Mouse (Mus musculus): Measurements from ENCODE around the gene Tifa. TPM values are rescaled to one million over a fixed set of nuclear protein-coding genes. Genes with fewer than 3 reads are reported as not detected.
A peak's percentile ranks its signal among the peaks of the same experiment; 100 is the strongest.

Tifa gene
- polyA plus RNA-seq, 1 experiment from 2014 or later: 7.7 TPM

DNA sequence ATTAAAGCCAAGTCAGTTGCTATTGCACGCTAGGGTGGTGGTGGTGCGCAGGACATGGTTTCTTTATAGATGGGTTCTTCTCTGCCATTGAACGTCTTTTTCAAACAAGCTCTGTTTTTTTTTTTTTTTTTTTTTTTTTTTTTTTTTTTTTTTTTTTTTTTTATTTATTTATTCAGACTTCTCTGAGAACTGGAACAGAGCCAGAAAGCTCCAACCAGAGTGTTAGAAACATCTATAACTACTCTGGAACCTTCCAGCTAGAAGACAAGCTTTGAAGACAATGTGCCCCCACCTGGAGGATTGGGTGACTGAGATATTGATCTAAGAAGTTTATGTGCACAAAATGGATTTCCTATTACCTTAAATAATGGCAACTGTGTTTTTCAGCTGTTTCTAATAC, 74.0 kb downstream of the Tifa start:
- H3K27me3 ChIP-seq (ENCODE audit: control insufficient read depth, insufficient read depth, low read length): no peaks in the 10 kb centered on the region
- no peaks in the 10 kb centered on the region for H3K36me3 ChIP-seq (ENCODE audit: control insufficient read depth, insufficient read depth, low read length)
- TF ChIP-seq CTCF (IDR thresholded peaks at IDR 0.05; ENCODE audit: low read depth) (no peak), EP300 (optimal IDR thresholded peaks at IDR 0.05) (no peak)
- no peak overlapping the region for H3K9ac ChIP-seq (ENCODE audit: low read length)
- 28% methylated on average over 3 of the region's 3 CpGs for WGBS
- ATAC-seq (ENCODE audit: low FRiP score, low TSS enrichment) (no peak), DNase-seq (ENCODE audit: low spot score) (no peak)
- H3K4me1 ChIP-seq (replicated peaks; ENCODE audit: control insufficient read depth, insufficient read depth): no peaks in the 10 kb centered on the region
- H3K4me2 ChIP-seq (replicated peaks; ENCODE audit: low read depth): no peak overlapping the region
- H3K27ac ChIP-seq (replicated peaks): peak overlapping the region; percentile 5; the same call in 1 of the 2 replicates
- H3K4me3 ChIP-seq (ENCODE audit: low read depth, low read length): no peak overlapping the region
- H3K9me3 ChIP-seq (ENCODE audit: control insufficient read depth, low read length): no peaks in the 10 kb centered on the region

DNA sequence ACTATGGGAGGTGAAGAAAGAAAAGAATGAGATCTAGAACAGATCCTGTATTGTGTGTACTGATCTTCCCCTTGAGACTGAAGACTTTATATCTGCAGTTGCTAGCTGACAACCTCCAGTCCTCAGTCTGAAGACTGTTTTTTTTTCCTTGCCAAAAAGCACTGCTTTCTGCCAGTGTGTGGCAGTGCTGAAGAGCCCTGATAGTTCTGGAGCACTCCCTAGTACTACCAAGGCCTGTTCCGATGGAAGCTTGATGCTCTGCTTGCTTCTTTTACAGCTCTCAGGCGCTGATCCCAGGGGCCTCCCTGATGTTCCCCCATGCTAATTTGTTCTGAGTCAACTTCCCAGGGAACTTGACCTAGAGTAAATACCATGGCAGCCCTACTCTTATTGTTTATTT, 74.6 kb downstream of the Tifa start:
- WGBS: 14% methylated on average over 2 of the region's 2 CpGs
- no peak overlapping the region for H3K4me3 ChIP-seq (ENCODE audit: low read depth, low read length)
- H3K27ac ChIP-seq (replicated peaks): peak overlapping the region; percentile 70
- ATAC-seq (ENCODE audit: low FRiP score, low TSS enrichment) (no peak), DNase-seq (ENCODE audit: low spot score) (no peak)
- no peaks in the 10 kb centered on the region for H3K27me3 ChIP-seq (ENCODE audit: control insufficient read depth, insufficient read depth, low read length)
- no peaks in the 10 kb centered on the region for H3K4me1 ChIP-seq (replicated peaks; ENCODE audit: control insufficient read depth, insufficient read depth)
- TF ChIP-seq CTCF (IDR thresholded peaks at IDR 0.05; ENCODE audit: low read depth) (peak; percentile 54), EP300 (optimal IDR thresholded peaks at IDR 0.05) (no peak)
- H3K36me3 ChIP-seq (ENCODE audit: control insufficient read depth, insufficient read depth, low read length): no peaks in the 10 kb centered on the region
- H3K9ac ChIP-seq (ENCODE audit: low read length): no peak overlapping the region
- no peak overlapping the region for H3K4me2 ChIP-seq (replicated peaks; ENCODE audit: low read depth)
- H3K9me3 ChIP-seq (ENCODE audit: control insufficient read depth, low read length): no peaks in the 10 kb centered on the region

DNA sequence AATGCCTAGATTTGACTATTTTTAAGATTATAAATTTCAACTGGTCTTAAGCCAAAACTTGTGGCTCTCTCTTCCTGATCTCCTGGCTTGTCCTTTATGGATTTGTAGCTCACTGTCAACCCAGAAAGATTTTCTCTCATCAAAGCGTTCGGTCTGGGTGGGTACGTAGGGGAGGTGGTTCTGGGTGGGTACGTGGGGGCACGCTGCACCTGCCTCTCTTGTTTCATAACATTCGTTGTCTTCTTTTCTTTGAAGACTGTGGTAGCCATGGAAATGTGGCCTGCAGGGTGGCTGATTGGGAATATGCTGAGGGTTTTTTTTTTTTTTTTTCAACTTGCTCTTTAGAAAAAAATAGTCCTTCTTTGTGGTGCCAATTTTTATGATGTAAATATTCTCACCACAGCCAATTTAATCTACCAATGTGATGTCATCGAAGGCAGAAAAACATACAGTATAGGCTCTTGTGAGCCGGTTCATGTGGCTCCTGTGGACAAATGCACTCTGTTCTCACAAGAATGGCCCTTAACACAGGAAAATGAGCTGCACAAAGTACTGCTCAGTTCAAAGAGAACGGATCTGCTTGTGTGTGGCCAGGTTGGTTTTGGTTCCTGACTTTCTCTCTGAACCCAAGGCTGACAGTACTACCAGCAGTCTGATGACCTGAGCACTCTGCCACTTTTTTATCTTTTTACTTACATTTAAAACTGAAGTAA, 78.6 kb downstream of the Tifa start:
- ATAC-seq (ENCODE audit: low FRiP score, low TSS enrichment) (no peak), DNase-seq (ENCODE audit: low spot score) (no peak)
- Histone ChIP-seq H3K9me3 (ENCODE audit: control insufficient read depth, low read length) (no peaks in the 10 kb centered on the region), H3K27ac (replicated peaks) (no peak overlapping the region), H3K27me3 (ENCODE audit: control insufficient read depth, insufficient read depth, low read length) (no peaks in the 10 kb centered on the region), H3K4me3 (ENCODE audit: low read depth, low read length) (no peak overlapping the region), H3K9ac (ENCODE audit: low read length) (no peak overlapping the region), H3K4me1 (replicated peaks; ENCODE audit: control insufficient read depth, insufficient read depth) (no peaks in the 10 kb centered on the region), H3K36me3 (ENCODE audit: control insufficient read depth, insufficient read depth, low read length) (no peaks in the 10 kb centered on the region), H3K4me2 (replicated peaks; ENCODE audit: low read depth) (no peak overlapping the region)
- TF ChIP-seq EP300 (optimal IDR thresholded peaks at IDR 0.05) (no peak), CTCF (IDR thresholded peaks at IDR 0.05; ENCODE audit: low read depth) (no peak)
- 83% methylated on average over 9 of the region's 9 CpGs for WGBS

DNA sequence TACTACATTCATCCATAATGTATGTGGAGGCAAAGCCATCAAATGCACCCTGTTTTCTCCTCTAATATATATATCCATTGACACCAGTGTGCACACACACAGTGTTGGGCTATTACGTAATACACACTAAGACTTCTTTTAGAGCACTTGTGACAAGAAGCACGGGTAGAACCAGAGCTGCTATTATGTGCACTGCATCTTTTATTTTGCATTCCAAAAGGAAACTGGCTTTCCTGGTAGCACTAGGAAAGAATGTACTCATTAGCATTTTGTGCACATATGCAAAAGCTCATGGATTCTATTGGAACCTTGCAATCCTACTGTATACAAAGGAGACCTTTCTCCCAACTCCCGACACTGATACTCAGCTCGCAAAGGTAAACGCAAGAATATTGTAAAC, 79.3 kb downstream of the Tifa start:
- 55% methylated on average over 5 of the region's 5 CpGs for WGBS
- ATAC-seq (ENCODE audit: low FRiP score, low TSS enrichment) (no peak), DNase-seq (ENCODE audit: low spot score) (no peak)
- Histone ChIP-seq H3K36me3 (ENCODE audit: control insufficient read depth, insufficient read depth, low read length) (no peaks in the 10 kb centered on the region), H3K4me3 (ENCODE audit: low read depth, low read length) (no peak overlapping the region), H3K27me3 (ENCODE audit: control insufficient read depth, insufficient read depth, low read length) (no peaks in the 10 kb centered on the region), H3K9me3 (ENCODE audit: control insufficient read depth, low read length) (no peaks in the 10 kb centered on the region), H3K4me1 (replicated peaks; ENCODE audit: control insufficient read depth, insufficient read depth) (0 out of 2 replicates have a peak, but pooled peaks cover 2% of the 10 kb centered on the region), H3K27ac (replicated peaks) (no peak overlapping the region), H3K4me2 (replicated peaks; ENCODE audit: low read depth) (no peak overlapping the region), H3K9ac (ENCODE audit: low read length) (no peak overlapping the region)
- TF ChIP-seq CTCF (IDR thresholded peaks at IDR 0.05; ENCODE audit: low read depth): no peak
- no peak for TF ChIP-seq EP300 (optimal IDR thresholded peaks at IDR 0.05)

DNA sequence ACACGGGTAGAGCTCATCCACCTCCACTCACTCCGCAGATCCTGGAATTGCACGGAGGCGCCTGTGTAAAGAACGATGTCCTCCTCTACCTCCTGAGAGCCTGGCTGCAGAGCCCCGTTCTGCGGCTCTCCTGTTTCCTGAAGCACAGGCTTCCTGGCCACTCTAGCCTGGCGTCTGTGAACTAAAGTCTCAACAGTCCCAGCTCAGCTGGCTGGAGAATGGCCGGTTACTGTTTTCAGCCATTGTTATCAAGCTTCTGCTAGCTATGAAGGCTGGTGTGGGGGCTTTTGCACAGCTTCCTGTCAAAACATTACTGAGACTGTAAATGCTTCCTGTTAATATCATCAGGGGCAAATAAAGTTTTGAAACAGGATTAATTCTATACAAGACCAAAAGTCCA, 82.0 kb downstream of the Tifa start:
- Histone ChIP-seq H3K4me2 (replicated peaks; ENCODE audit: low read depth) (no peak overlapping the region), H3K27ac (replicated peaks) (no peak overlapping the region), H3K9ac (ENCODE audit: low read length) (no peak overlapping the region), H3K9me3 (ENCODE audit: control insufficient read depth, low read length) (no peaks in the 10 kb centered on the region), H3K4me1 (replicated peaks; ENCODE audit: control insufficient read depth, insufficient read depth) (0 out of 2 replicates have a peak, but pooled peaks cover 2% of the 10 kb centered on the region), H3K36me3 (ENCODE audit: control insufficient read depth, insufficient read depth, low read length) (no peaks in the 10 kb centered on the region), H3K27me3 (ENCODE audit: control insufficient read depth, insufficient read depth, low read length) (no peaks in the 10 kb centered on the region), H3K4me3 (ENCODE audit: low read depth, low read length) (no peak overlapping the region)
- ATAC-seq (ENCODE audit: low FRiP score, low TSS enrichment) (no peak), DNase-seq (ENCODE audit: low spot score) (no peak)
- TF ChIP-seq EP300 (optimal IDR thresholded peaks at IDR 0.05): no peak
- no peak for TF ChIP-seq CTCF (IDR thresholded peaks at IDR 0.05; ENCODE audit: low read depth)
- 78% methylated on average over 9 of the region's 9 CpGs for WGBS

DNA sequence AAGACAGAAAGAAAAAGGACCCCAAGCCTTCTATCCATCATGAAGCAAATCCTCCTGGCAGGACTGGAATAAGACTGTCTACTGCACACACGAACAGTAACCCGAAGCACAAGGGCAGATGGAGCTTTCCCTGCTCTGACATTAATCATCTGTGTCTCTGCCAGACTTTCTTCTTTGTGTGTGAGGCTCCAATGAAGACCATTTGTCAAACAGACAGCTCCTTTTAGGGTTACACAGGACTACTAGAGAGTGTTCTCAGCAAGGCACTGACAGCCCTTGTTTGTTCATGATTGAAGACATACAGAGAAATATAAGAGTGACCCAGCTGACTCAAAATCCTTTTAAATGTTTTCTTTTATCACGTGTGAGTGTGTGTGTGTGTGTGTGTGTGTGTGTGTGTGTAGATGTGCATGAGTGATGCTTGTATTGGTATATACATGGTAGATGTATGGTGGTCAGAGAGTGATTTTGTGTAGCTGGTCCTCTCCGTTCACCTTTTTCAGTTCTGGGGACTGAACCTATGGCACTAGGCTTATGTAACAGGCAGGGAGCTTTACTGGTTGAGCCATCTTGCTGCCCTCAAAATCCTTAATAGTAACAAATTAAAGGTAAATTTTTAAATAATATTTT, 84.8 kb downstream of the Tifa start:
- Histone ChIP-seq H3K27ac (replicated peaks) (no peak overlapping the region), H3K9ac (ENCODE audit: low read length) (no peak overlapping the region), H3K4me3 (ENCODE audit: low read depth, low read length) (no peak overlapping the region), H3K4me2 (replicated peaks; ENCODE audit: low read depth) (no peak overlapping the region), H3K36me3 (ENCODE audit: control insufficient read depth, insufficient read depth, low read length) (no peaks in the 10 kb centered on the region), H3K4me1 (replicated peaks; ENCODE audit: control insufficient read depth, insufficient read depth) (0 out of 2 replicates have a peak, but pooled peaks cover 2% of the 10 kb centered on the region), H3K27me3 (ENCODE audit: control insufficient read depth, insufficient read depth, low read length) (no peaks in the 10 kb centered on the region), H3K9me3 (ENCODE audit: control insufficient read depth, low read length) (no peaks in the 10 kb centered on the region)
- 24% methylated on average over 4 of the region's 4 CpGs for WGBS
- DNase-seq (ENCODE audit: low spot score) (no peak), ATAC-seq (ENCODE audit: low FRiP score, low TSS enrichment) (peak; percentile 35; the same call in 1 of the 2 replicates)
- TF ChIP-seq EP300 (optimal IDR thresholded peaks at IDR 0.05): no peak
- TF ChIP-seq CTCF (IDR thresholded peaks at IDR 0.05; ENCODE audit: low read depth): no peak

Measured in stomach, postnatal 0 days (tissue).